Mouse (Mus musculus) right cerebral cortex, postnatal 14 days (tissue): ENCODE results near the gene Rbm20.

ENCODE experiments used
- DNase-seq: peaks from one replicate; pipeline ENCODE4 v3.0.0; 2022

Gene Rbm20

DNA sequence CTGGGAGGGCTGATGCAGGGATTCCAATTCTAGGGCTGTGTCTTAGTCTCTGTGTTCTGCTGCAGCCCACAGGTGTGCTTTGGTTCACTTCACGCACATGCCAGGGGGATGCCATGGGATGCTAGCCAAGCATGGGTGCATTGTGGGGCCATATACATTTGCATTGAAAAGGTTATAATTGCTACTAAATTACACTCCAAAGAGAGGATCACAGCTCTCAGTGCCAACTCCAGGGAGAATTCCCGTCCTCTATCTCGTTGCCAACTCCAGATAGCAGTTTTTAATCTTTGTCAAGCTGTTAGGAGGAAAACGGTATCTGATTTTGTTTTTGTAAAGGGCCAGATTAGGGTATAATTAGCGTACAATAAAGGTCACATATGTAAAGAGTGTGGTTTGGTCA is 178.7 kb downstream of the Rbm20 start:
- DNase-seq = no peak

DNA sequence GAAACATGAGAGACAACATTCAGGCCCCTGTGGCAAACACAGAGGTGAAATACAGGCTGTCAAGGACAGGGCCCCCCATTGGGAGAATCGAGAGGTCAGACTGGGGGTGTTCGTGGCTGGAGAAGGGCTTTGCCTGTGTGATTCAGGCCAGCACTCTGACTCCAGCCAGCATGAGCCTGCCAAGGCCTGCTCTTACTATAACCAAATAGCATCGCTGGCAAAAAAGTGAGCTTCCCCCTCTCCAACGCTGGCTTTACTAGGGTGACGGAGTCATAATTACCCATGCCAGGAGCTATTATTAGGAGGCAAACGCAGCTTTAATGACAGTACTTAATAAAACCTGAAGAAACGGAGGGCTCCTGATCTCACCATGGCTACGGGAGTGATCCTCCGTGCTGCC is 179.7 kb downstream of the Rbm20 start:
- no peak for DNase-seq

DNA sequence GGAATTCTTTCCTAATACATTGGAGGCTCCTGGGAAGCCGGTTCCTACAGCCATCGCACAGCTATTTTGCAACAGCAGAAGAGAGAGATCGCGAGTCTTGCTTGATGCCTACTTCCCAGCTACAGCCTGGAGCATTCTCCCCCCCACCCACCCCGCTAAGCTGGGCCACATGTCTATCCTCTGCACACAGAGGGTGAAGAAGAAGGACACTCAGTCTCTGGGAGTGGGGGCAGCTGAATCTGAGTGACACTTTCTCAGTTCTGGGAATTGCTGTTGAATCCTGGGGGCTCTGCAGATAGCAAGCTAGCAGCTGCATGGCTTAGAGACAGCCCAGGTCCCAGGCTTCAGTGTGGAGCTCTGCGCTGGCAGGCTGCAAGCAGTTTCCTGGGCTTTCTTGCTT is 180.9 kb downstream of the Rbm20 start:
- DNase-seq = no peak

DNA sequence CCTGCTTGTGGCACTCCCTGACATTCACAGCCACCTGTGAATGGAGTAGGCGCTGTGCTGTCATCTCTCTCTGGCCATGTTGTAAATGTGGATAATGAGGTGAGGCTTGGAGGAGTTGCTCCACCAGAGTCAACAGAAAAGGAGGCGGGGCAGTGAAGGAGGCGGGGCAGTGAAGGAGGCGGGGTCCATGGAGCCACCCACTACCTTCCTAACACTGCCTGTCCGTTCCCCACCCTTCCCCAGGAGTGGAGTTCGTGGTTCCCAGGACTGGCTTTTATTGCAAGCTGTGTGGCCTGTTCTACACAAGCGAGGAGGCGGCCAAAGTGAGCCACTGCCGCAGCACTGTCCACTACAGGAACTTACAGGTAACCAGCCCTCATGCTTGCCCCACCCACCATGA is 182.0 kb downstream of the Rbm20 start:
- no peak for DNase-seq

DNA sequence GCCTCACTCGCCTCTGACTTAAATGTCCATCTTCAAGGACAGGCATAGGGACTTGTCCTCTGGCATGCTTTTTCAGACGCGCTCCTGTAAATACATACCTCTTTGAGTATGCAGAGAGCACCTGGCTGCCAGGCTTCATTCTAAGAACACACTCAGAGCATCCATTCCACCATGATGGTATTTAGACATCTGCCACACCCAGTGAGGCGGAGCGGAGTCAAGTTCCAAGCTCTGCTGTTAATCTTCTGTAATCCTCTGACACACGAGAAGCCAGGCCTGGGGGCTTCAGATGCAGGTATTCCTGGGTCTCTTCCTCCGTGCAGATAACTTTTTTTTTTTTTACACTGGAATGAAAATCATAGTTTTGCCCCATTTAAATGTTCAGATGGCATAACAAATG is 182.5 kb downstream of the Rbm20 start:
- no peak for DNase-seq

DNA sequence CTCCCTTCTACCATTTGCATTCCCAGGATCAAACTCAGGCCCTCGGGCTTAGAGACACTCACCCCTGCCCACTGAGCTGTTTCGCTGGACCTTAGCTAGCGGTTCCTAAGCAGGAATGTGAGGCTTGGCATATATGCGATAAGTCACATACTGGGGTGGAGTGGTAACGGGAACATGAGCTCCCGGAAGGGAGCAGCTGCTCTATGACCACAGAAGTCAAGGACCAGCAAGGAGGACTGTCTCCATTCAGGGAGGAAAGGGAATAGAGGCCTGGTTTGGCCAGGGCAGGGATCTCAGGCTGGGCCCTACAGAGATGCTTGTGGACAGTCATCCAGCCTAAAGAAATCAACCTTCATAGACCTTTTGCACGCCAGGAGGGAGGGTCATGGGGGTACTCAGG is 184.2 kb downstream of the Rbm20 start:
- no peak for DNase-seq

DNA sequence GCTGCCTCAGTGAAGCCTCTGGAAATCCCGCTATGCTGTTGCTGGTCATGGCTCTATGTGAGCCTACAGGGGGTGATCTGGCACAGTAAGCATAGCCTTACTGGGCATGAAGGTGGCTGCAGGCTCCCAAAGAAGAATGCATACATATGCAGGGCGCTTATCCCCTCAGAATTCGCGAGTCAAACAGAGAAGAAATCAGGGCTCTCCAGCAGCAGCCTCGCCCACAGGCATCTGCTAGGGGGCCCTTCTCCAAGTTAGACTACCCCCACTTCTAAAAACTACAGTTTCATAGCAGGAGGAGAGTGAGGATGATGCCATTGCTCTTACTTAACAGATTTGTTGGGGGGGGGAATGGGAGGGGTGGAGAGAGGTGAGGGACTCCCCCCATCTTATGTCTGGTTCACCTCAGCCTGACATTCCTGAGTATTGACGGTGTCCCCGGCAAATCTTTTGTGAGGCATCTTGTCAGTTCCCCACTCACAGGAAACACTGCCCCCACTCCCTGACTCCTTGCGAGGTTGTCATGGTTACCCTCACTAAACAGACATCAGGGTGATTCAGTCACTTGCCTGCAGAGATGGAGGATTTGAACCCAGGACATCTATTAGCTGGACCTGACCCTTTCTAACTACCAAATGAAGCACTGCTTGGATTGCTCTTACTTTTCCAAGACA is 185.6 kb downstream of the Rbm20 start:
- DNase-seq = no peak

DNA sequence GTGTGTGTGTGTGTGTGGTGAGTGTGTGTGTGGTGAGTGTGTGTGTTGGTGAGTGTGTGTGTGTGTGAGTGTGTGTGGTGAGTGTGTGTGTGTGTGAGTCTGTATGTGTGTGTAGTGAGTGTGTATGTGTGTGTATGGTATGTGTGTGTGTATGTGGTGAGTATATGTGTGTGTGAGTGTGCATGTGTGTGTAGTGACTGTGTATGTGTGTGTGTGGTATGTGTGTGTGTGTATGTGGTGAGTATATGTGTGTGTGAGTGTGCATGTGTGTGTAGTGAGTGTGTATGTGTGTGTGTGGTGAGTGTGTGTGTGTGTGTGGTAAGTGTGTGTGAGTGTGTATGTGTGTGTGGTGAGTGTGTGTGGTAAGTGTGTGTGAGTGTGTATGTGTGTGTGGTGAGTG is 190.1 kb downstream of the Rbm20 start:
- DNase-seq = no peak

DNA sequence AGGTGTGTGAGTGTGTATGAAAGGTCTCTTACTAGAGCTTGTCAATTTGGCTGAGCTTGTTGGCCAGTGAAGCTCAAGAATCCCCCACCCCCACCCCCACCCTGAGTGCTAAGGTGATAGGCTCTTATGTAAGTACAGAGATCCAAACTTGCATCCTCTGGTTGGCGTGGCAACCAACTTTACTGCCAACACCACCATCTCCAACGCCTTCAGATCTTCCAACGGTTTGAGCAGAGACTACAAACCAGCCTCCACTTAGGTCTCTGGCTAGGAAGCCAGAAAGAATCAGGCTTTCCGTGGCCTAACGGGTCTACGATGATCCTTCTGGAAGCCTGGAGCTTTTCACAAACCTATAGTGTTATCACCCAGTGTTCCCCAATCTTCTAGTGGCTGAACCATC is 191.0 kb downstream of the Rbm20 start:
- no peak for DNase-seq

DNA sequence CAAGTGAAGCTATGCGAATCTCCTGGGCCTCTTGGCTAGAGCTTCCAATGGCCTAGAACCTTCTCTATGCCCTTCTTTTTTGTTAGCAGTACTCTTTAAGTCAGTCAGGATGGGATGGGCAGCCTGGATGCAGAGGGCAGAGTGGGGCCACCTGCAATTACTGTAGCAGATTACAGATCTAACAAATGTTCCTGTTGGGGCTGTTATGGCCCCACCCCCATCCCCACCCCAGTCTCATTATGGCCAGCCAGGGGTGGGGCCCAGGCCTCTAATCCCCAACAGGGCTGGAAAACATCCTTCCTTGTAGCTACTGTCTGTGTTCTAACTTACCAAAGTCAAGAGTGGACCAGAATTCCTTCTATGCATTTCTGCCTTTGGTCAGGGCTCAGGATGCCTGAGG is 191.7 kb downstream of the Rbm20 start:
- no peak for DNase-seq

DNA sequence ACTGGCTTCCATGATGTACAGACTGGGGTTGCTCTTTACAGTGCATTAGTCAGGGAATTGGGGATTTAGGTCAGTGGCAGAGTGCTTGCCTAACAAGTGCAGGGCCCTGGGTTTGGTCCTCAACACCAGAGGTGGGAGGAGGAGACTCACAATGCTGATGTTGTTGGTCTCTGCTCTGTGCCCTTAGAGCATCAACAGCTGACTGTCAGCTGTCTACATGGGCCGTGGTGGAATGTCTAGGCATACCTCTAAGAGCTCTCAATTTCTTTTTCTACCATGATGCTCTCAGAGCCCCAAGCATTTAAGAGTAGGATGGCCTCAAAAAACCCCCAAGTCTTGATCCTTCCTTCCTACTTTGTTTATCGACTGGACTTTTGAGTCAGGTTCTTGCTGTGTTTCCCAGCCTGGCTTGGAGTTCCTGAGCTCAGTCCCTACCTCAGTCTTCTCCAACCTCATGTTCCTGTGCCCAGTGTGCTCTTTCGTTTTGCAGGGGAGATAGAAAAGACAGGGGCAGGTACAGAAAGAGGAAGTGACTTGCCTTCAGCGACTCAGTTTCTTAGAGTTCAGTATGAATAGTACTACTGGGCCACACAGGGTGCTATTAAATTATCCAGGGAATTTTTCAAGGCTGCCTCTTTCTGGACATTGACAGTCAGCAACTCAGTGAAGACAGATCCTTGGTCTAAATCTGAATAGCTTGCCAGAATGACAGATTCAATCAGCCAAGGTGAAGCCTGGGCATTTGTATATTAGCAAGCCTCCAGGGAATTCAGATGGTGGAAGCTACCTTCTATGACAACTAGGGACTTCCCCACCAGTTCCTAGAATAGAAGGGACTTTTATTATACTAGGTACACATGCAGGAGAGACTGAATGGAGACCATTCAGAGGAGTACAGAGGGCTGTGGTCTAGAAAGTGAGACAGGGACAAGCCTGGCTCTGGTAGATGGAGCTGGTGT is 192.6 kb downstream of the Rbm20 start:
- no peak for DNase-seq

DNA sequence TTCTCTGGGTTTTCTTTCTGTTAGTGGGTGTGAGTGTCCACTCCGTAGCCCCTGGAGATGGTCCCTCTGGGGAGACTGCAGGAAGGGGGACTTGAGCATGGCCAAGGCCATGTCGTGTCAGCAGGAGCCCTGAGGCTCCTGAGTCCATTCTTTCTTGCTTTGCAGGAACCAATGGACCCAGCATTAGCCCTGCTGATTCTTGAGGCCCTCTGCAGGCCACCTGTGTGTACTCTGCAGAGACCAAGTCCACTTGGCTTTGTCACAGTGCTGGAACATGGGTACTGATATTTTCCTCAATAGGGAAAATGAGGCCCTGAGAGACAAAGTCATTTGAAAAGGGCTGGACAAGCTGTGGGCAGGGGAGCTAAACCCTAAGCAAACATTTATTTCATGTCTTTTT is 193.5 kb downstream of the Rbm20 start:
- DNase-seq = no peak

DNA sequence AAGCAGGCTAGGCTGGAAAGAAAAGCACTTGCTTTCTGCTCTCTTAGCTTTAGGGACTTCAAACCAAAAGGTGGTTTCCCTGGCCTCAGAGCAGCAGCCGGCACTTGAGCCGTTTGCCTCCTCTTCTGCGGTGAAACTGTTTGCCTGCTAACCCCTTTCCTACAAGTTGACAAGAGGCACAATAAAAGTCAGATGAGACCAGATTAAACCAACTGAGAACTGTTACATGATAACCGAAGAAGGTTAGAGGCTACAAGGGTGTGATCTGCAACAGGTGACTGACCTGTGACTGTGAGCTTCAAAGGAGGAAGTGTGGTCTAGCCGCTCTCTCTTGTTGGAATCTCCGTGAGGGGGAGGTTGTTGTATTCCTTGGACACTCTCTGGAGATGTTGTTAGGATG is 194.4 kb downstream of the Rbm20 start:
- DNase-seq = no peak

DNA sequence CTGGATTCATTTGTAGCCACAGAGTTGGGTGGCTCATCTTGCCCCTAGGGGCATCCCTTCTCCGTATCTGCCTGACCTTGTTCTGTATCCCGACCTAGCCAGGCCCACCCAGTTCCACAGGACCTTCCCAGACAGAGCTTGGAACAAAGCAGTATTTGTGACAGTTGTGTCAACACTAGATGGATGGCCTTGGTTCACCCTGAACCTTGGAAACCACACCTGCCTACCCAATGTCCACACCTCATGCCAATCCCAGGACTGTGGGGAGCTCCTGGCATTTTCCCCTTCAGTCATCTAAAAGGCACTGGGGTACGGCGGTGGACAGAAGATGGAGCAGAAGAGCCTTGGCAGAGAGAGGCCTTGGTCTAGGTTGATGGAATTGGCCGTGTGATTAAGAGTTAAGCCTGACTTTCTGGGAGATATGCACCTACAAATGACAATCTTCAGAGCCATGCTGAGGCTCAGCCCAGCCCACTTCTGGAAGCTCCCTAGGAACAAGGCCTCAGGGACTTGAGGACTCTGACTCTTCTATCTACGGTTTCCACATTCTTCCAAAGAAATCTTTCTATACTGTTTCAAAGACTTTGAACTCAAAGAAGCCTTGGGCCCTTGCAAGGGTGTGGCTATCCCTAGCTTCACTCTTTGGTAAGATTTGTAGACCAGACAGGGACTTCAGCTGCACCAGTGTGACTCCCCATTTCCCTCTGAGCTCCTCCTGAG is 196.0 kb downstream of the Rbm20 start:
- no peak for DNase-seq

DNA sequence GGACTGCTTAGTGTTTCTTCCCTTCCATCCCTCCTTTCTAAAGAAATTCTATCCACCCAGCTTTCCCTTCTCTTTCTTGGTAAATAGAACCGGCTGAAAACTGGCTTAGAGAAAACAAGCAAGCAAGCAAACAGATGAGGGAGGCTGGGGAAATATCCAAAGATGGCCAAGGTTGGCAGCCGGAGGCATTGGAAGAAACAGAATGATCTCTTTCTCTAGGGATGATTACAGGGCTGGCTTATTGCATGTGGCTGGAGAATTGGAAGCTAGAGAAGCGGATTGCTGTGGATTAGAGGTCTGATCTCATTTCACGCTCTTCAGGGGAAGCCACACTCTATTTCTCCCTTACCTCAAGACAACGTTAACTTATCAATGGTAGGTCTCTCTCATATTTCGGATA is 198.1 kb downstream of the Rbm20 start:
- no peak for DNase-seq

DNA sequence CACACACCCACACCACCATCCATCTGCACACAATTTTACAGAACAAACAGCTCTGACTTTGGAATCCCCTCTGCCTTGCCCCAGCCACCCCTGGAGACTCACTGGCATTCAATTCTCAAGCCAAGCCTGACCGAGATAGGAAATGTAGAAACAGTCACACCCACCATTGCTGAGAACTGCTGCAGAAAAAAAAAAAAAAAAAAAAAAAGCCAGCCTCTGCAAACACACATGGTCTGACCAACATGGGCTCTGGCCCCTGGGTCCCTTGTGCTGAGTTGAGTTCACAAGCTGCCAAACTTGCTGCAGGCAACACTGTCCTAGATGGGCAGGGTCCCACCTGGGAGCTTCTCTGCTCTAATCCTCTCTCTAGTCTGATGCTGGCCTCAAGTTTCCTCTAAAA is 200.7 kb downstream of the Rbm20 start:
- DNase-seq = no peak

DNA sequence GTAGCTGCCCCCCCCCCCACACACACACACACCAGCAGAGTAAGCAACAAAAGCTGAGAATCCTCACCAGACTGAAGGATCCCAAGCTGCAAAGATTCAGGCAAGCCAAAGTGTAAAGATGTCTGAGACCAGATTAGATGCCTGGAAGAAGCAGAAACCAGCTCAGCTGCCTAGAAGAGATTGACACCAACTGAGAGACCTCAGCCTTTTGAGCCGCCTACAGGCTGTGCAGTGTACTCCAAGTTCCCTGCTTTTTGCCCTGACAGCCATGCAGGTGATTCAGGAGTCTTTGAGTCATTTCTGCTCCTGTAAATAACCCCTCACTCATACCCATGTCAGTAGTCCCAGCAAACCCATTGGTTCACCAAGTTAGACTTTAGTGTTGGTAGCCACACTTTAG is 203.4 kb downstream of the Rbm20 start:
- no peak for DNase-seq

DNA sequence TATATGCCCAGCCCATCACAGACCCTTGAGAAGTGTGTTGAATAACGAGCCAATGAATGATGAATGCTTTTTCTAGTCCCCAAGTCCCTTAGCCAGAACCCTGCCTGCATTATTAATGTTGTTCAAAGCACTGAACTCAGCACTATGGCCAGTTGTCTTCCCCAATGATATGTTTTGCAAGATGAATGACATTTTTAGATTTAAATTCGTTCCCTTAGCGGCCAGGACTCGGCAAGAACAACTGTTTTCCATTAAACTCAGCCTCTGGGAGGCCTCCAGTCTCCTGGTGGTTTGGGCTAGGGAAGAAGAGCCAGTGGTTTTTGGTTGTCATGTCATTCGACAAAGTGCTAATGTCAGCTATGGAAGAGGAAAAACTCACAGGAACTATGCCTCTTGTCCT is 204.7 kb downstream of the Rbm20 start:
- DNase-seq = no peak

DNA sequence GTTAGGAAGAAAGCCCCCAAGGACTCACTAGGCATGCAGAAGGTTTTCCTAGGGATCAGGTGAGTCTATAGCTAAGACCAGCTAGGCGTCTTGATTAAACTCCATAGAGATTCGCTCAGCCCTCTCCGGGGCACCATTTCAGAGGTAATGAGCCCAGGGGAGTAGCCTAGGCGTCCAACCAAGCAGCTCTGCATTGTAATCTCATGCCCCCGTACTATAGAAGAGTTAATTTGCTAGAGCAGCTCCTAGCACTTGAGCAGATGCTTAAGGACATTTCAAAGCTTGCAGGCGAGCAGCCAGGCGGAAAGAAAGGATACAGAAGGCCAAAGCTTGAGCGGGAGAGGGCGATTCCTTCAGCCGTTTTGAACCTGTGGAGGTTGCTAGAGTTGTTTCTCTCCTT is 208.3 kb downstream of the Rbm20 start:
- no peak for DNase-seq

DNA sequence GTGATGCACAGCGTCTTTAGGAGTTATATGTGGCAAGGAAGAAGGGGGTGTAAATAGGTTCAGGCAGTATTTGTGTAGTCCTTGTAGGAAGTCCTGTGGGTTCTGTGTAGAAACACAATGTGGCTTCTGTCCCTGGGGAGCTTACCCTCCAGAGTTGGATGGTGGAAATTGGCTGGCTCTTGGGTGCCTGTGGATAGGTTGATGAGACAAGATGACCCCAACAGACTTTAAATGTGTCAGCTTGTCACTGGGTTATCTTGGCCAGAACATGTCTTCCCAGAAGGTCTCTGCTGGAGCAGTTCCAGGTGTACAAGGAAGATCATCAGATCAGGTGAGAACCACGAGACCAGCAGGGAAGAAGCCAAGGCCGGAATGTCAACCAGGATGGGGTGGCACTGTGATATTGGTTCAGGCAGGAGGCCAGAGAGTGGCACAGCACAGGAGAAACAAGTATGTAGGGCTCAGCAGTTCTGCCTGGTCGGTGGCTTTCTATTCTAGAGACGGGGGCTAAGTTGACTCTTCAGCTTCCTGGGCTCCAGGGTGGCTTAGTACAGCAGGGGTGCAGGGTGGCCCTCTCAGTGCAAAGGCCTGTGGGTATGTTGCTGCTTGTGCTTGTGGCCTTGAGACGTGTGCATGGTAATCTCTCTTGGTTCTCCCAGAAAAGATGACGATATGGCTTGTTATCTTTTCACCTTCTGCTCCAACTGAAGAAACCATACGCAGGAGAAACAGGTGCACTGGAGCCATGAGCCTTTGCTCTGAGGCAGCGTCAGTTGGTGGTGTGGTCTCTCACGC is 209.7 kb downstream of the Rbm20 start:
- DNase-seq = no peak

DNA sequence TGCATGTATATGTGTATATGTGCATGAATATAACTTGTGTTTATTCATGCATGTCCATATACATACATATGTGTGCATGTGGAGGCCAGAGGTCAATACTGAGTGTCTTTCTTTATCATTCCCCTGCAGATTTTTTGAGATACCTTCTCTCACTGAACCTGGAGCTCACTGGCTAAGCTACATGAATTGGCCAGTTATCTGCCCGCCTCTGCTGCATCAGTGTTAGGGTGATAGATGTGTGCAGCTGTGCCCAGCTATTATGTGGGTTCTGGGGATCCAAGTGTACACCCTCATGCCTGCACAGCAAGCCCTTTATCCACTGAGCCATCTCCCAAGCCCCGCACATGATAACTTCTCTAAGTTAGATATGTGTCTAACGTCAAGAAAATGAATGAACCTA is 210.7 kb downstream of the Rbm20 start:
- DNase-seq = no peak

DNA sequence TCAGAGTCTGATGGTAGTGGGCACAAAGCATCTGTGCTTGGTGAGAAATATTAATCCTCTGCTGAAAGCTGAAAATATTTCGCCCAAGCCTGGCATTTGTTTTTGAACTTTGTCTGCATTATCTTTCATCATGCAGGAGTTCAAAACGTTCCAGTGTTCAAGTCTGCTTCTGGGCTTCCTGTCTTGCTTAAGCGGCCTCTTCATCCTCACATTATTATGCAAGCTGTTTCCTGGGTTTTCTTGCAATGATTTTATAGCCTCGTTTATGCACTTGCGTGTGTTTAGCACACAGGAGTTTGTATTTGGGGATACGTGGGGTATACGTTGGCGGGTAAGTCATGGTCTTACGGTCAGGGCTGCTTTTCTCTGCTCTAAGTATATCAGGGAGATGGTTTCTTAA is 211.2 kb downstream of the Rbm20 start:
- no peak for DNase-seq

DNA sequence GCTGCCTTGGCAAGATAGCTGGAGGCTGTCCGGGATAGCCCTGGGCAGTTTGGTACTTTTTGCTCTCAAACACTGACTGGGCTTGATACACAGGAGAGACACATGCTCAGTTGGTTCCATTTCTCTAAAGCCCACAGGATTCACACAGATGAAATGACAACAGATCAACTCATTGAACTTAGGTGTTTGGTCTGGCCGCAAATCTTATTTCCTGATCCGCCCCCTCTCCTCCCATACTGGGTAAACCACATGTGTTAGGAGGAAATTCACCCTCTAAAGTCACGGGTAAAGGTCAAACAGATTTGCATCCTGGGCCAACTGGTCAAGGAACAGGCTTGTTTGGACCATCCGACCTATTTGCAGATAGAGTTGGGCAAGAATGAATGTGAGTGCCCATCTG is 212.4 kb downstream of the Rbm20 start:
- no peak for DNase-seq
